Mouse (Mus musculus) ES-CJ7 (cell line): ENCODE data around the gene Ugt2b5.
"Not testable (repeated sequence)": the region's sequence is repeated elsewhere in the genome, so short reads cannot be mapped to it uniquely, and the experiment has no call there.

Experiments used
- DNase-seq: peaks from one replicate; pipeline ENCODE4 v3.0.0; 2011; ENCODE audit warnings: low read depth, low spot score

The Ugt2b5 gene

GRCm38 (mm10) chr5:87140196-87140595, at the start of gene Ugt2b5:
Gene Ugt2b5 (minus strand): TSS chr5:87140318.
- not testable (repeated sequence) for DNase-seq

- DNase-seq = not testable (repeated sequence)
Measured at GRCm38 (mm10) chr5:87175780-87176179, 35.7 kb upstream of the Ugt2b5 start.

- DNase-seq = no peak
Measured at GRCm38 (mm10) chr5:87174671-87175070, 34.6 kb upstream of the Ugt2b5 start.

- DNase-seq = no peak
Measured at GRCm38 (mm10) chr5:87147741-87148454, 7.8 kb upstream of the Ugt2b5 start.

GRCm38 (mm10) chr5:87142865-87143456, 2.8 kb upstream of the Ugt2b5 start:
- peak; percentile 69 for DNase-seq

GRCm38 (mm10) chr5:87103697-87104096, 36.4 kb downstream of the Ugt2b5 start:
- not testable (repeated sequence) for DNase-seq

- no peak for DNase-seq
Measured at GRCm38 (mm10) chr5:87092346-87093027, 47.6 kb downstream of the Ugt2b5 start, which contains the start of gene Ugt2b36. Gene Ugt2b36 (minus strand): TSS chr5:87092555.

- no peak for DNase-seq
Measured at GRCm38 (mm10) chr5:87091111-87091510, 49.0 kb downstream of the Ugt2b5 start.

- no peak for DNase-seq
Measured at GRCm38 (mm10) chr5:87089264-87089663, 50.9 kb downstream of the Ugt2b5 start.

- DNase-seq = no peak
Measured at GRCm38 (mm10) chr5:87086269-87086668, 53.8 kb downstream of the Ugt2b5 start.
